In the genomic region with DNA sequence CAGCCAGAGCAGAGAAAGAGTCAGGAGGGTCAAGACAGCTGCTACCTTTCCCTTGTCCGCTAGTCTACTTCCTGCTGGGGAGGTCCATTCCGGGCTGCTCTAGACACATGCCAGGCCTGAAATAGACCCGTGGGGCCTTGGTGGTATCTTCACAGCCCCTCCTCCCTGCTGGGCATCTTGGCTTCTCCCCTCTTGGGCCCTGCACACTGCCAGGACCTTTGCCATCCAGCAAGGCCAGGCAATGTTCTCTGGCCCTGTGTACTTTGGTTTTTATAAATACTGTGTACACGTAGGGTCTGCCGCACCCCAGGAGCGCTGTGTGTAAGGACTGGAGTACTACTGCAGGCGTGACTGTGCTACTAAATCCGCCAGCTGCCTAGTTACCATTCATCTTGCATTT, we compare ENCODE assay signal across 10 mouse cellular contexts. TPM values are rescaled to one million over a fixed set of nuclear protein-coding genes. Genes with fewer than 3 reads are reported as not detected.
DNase-seq lines count a peak whose midpoint lies in the region; ATAC-seq lines count a peak whose summit lies in the region.
"Had no signal": no experiment of that assay in that cellular context is flagged by ENCODE, and none has a peak within 500 bp of the region (broad histone marks: within the 10 kb centered on the region; RNA-seq: fewer than 3 reads in every experiment).

No protein-coding gene starts in this region.

- H3K27me3 ChIP-seq in kidney, embryonic 15.5 days, result no peaks in the 10 kb centered on the region
- H3K27me3 ChIP-seq in hindbrain, embryonic 16.5 days (replicated peaks; ENCODE audit: control insufficient read depth, insufficient read depth, low read length), result no peaks in the 10 kb centered on the region

- no peak overlapping the region for H3K9ac ChIP-seq in kidney, embryonic 15.5 days
- no peak overlapping the region for H3K9ac ChIP-seq in hindbrain, embryonic 16.5 days (ENCODE audit: low read depth, low read length)

- H3K4me1 ChIP-seq in kidney, embryonic 15.5 days, result peaks cover 95% of the 10 kb centered on the region
- peaks cover 63% of the 10 kb centered on the region for H3K4me1 ChIP-seq in hindbrain, embryonic 16.5 days (ENCODE audit: control insufficient read depth, insufficient read depth, low read depth, low read length)

- no peak for DNase-seq in kidney, adult 9 months
- peak; percentile 82 for DNase-seq in gastrocnemius, postnatal 25 days
- DNase-seq in skeletal muscle tissue, adult 2 months (ENCODE audit: low read depth, low spot score), result peak; percentile 90
- no peak for DNase-seq in urinary bladder, adult 18-20 months (ENCODE audit: low spot score in 2 of 2)
- no peak for DNase-seq in frontal cortex, postnatal 36 days (ENCODE audit: low spot score in 2 of 2)
- DNase-seq in right cerebral cortex, adult 18-20 months, result no peak
- DNase-seq: adrenal gland, postnatal 36 days; kidney, postnatal 10 days had no signal

- no peak overlapping the region for H3K4me2 ChIP-seq in kidney, embryonic 15.5 days
- H3K4me2 ChIP-seq in hindbrain, embryonic 16.5 days (ENCODE audit: low read length), result no peak overlapping the region

- WGBS in kidney, embryonic 15.5 days, result 54% methylated on average over 8 of the region's 8 CpGs
- WGBS in hindbrain, embryonic 16.5 days, result 57% methylated on average over 8 of the region's 8 CpGs

- no peaks in the 10 kb centered on the region for H3K9me3 ChIP-seq in kidney, embryonic 15.5 days (replicated peaks)
- H3K9me3 ChIP-seq in hindbrain, embryonic 16.5 days (ENCODE audit: control insufficient read depth, low read length), result no peaks in the 10 kb centered on the region

- ATAC-seq in kidney, embryonic 15.5 days (replicated peaks; ENCODE audit: low FRiP score), result no peak
- ATAC-seq in hindbrain, embryonic 16.5 days, result no peak

- H3K4me3 ChIP-seq in kidney, embryonic 15.5 days (replicated peaks), result no peak overlapping the region
- H3K4me3 ChIP-seq in hindbrain, embryonic 16.5 days (ENCODE audit: low read length), result no peak overlapping the region

- peaks cover 16% of the 10 kb centered on the region for H3K36me3 ChIP-seq in kidney, embryonic 15.5 days
- H3K36me3 ChIP-seq in hindbrain, embryonic 16.5 days (ENCODE audit: control insufficient read depth, insufficient read depth, low read length), result no peaks in the 10 kb centered on the region

- peak overlapping the region; percentile 25; the same call in 1 of the 2 replicates for H3K27ac ChIP-seq in kidney, embryonic 15.5 days
- H3K27ac ChIP-seq in hindbrain, embryonic 16.5 days (ENCODE audit: low read depth, low read length), result peak overlapping the region; percentile 57

RNA-seq across cellular contexts. Expression of gene Zmiz1, which starts 54.5 kb away (rescaled TPM):
- polyA plus RNA-seq in kidney, embryonic 15.5 days (2015; fragmentation: Nextera tagmentation; extraction: Ambion mirVana), result 41.8 and 47.3 TPM in 2 replicates
- total RNA-seq in gastrocnemius, postnatal 25 days (2021), result 10 to 100 TPM; 26.4 to 29.8 TPM
- polyA plus RNA-seq in hindbrain, embryonic 16.5 days (2015; fragmentation: Nextera tagmentation; extraction: Ambion mirVana), result 50.4 and 55.0 TPM in 2 replicates

Comparison
In these comparisons a context has a peak if more than half of its experiments do, and no peak if none do; other contexts are left out.
1. DNase-seq: peak in gastrocnemius, postnatal 25 days (single experiment) and skeletal muscle tissue, adult 2 months (single experiment); none in kidney, adult 9 months (single experiment), urinary bladder, adult 18-20 months (0 of 2), frontal cortex, postnatal 36 days (0 of 2) and right cerebral cortex, adult 18-20 months (single experiment).